Mouse (Mus musculus) neural tube, embryonic 12.5 days (tissue): ENCODE data around the gene Rsph9. TPM values are rescaled to one million over a fixed set of nuclear protein-coding genes. Genes with fewer than 3 reads are reported as not detected.
A peak's percentile ranks its signal among the peaks of the same experiment; 100 is the strongest.

Experiments
- ATAC-seq: fragments of 200-750 bp; cut with Nextera tagmentation; 2 replicates; pipeline ENCODE4 v1.8.0; 2017; ENCODE audit warnings: low read depth, mild to moderate bottlenecking, moderate TSS enrichment, moderate library complexity; ENCODE audit not compliant: low FRiP score
- H3K27ac ChIP-seq: fragments of 300-500 bp; sonication (generic); 2 replicates; pipeline ENCODE4 v1.5.1; 2016
- H3K27me3 ChIP-seq: fragments of 300-500 bp; sonication (generic); replicated peaks from 2 replicates; pipeline ENCODE4 v1.6.1; 2016; ENCODE audit warnings: mild to moderate bottlenecking
- H3K36me3 ChIP-seq: fragments of 300-500 bp; sonication (generic); 2 replicates; pipeline ENCODE4 v1.6.1; 2016; ENCODE audit warnings: mild to moderate bottlenecking
- H3K4me1 ChIP-seq: fragments of 300-500 bp; sonication (generic); 2 replicates; pipeline ENCODE4 v1.6.1; 2016
- H3K4me2 ChIP-seq: fragments of 300-500 bp; sonication (generic); replicated peaks from 2 replicates; pipeline ENCODE4 v1.6.1; 2016; ENCODE audit warnings: mild to moderate bottlenecking
- H3K4me3 ChIP-seq: fragments of 300-500 bp; sonication (generic); 2 replicates; pipeline ENCODE4 v1.5.1; 2016
- H3K9ac ChIP-seq: fragments of 300-500 bp; sonication (generic); 2 replicates; pipeline ENCODE4 v1.6.1; 2016; ENCODE audit warnings: mild to moderate bottlenecking
- H3K9me3 ChIP-seq: fragments of 300-500 bp; sonication (generic); 2 replicates; pipeline ENCODE4 v1.6.1; 2016; ENCODE audit warnings: mild to moderate bottlenecking
- WGBS: fragments of 180-500 bp; shearing (Covaris S2); methylation state at CpG from one replicate; pipeline ENCODE4 v1.1.7; 2016; 5-methylcytosine and 5-hydroxymethylcytosine counted together
- polyA plus RNA-seq: library from polyadenylated mRNA; unstranded; fragments of >200 nt; fragmentation: Nextera tagmentation; extraction: Ambion mirVana; gene quantifications from 2 replicates; pipeline ENCODE4 v1.2.1, GENCODE M21; 2016

Rsph9 gene
- polyA plus RNA-seq, 1 experiment from 2014 or later = 12.6 TPM

GRCm38 (mm10) chr17:46117623-46118422, 26.2 kb downstream of the Rsph9 start:
- Histone ChIP-seq H3K27me3 (no peaks in the 10 kb centered on the region), H3K27ac (no peak overlapping the region), H3K36me3 (peaks cover 36% of the 10 kb centered on the region)

GRCm38 (mm10) chr17:46116881-46117280, 27.1 kb downstream of the Rsph9 start:
- no peaks in the 10 kb centered on the region for H3K27me3 ChIP-seq
- peaks cover 31% of the 10 kb centered on the region for H3K36me3 ChIP-seq
- 92% methylated on average over 3 of the region's 3 CpGs for WGBS

More at GRCm38 (mm10) chr17:46117623-46118422, 26.2 kb downstream of the Rsph9 start:
- H3K4me3 ChIP-seq = no peak overlapping the region
- 76% methylated on average over 13 of the region's 13 CpGs for WGBS
- H3K4me2 ChIP-seq = no peak overlapping the region
- H3K9me3 ChIP-seq = no peaks in the 10 kb centered on the region
- H3K9ac ChIP-seq = peak overlapping the region; percentile 6; the same call in 1 of the 2 replicates
- 0 out of 2 replicates have a peak, but pooled peaks cover 12% of the 10 kb centered on the region for H3K4me1 ChIP-seq
- ATAC-seq = no peak

GRCm38 (mm10) chr17:46116138-46116537, 27.9 kb downstream of the Rsph9 start:
- ATAC-seq = no peak
- 94% methylated on average over 11 of the region's 11 CpGs for WGBS
- H3K9me3 ChIP-seq = no peaks in the 10 kb centered on the region
- H3K27me3 ChIP-seq = no peaks in the 10 kb centered on the region
- H3K9ac ChIP-seq = no peak overlapping the region
- no peak overlapping the region for H3K4me3 ChIP-seq
- H3K4me2 ChIP-seq = no peak overlapping the region
- H3K36me3 ChIP-seq = peaks cover 31% of the 10 kb centered on the region
- no peak overlapping the region for H3K27ac ChIP-seq
- peaks cover 24% of the 10 kb centered on the region for H3K4me1 ChIP-seq

More at GRCm38 (mm10) chr17:46116881-46117280, 27.1 kb downstream of the Rsph9 start:
- Histone ChIP-seq H3K9me3 (no peaks in the 10 kb centered on the region), H3K27ac (no peak overlapping the region), H3K4me2 (no peak overlapping the region), H3K9ac (no peak overlapping the region), H3K4me3 (no peak overlapping the region), H3K4me1 (peaks cover 17% of the 10 kb centered on the region; the same call in 1 of the 2 replicates)
- ATAC-seq = no peak

- Histone ChIP-seq H3K4me2 (no peak overlapping the region), H3K27me3 (no peaks in the 10 kb centered on the region), H3K4me3 (no peak overlapping the region), H3K9ac (no peak overlapping the region), H3K27ac (no peak overlapping the region), H3K36me3 (peaks cover 30% of the 10 kb centered on the region), H3K4me1 (peaks cover 24% of the 10 kb centered on the region), H3K9me3 (no peaks in the 10 kb centered on the region)
- no peak for ATAC-seq
- WGBS = 70% methylated on average over 2 of the region's 2 CpGs
Measured at GRCm38 (mm10) chr17:46115489-46115888, 28.5 kb downstream of the Rsph9 start.

- Histone ChIP-seq H3K4me3 (peak within 1 kb of the TSS; percentile 61), H3K27ac (no peak within 1 kb of the TSS), H3K36me3 (no peaks in the 10 kb centered on the region), H3K27me3 (peaks cover 4% of the 10 kb centered on the region; the same call in 1 of the 2 replicates), H3K9ac (peak within 1 kb of the TSS; percentile 72), H3K4me1 (peaks cover 12% of the 10 kb centered on the region), H3K4me2 (peak within 1 kb of the TSS; percentile 87), H3K9me3 (no peaks in the 10 kb centered on the region)
- ATAC-seq = peak; percentile 94
- WGBS = 6% methylated on average over 38 of the region's 38 CpGs
Measured at GRCm38 (mm10) chr17:46110402-46111289, 33.4 kb downstream of the Rsph9 start, which contains the start of gene Mrps18a. Mrps18a (plus strand) TSS chr17:46110986.

GRCm38 (mm10) chr17:46108286-46108685, 35.7 kb downstream of the Rsph9 start:
- Histone ChIP-seq H3K36me3 (no peaks in the 10 kb centered on the region), H3K27me3 (peaks cover 4% of the 10 kb centered on the region; the same call in 1 of the 2 replicates), H3K4me1 (peaks cover 12% of the 10 kb centered on the region), H3K4me2 (no peak overlapping the region), H3K9ac (no peak overlapping the region), H3K27ac (no peak overlapping the region), H3K9me3 (no peaks in the 10 kb centered on the region), H3K4me3 (no peak overlapping the region)
- 82% methylated on average over 4 of the region's 4 CpGs for WGBS
- no peak for ATAC-seq

- no peak overlapping the region for H3K27ac ChIP-seq
- no peaks in the 10 kb centered on the region for H3K4me1 ChIP-seq
- peak overlapping the region; percentile 18; the same call in 1 of the 2 replicates for H3K4me2 ChIP-seq
- no peak overlapping the region for H3K4me3 ChIP-seq
- no peaks in the 10 kb centered on the region for H3K9me3 ChIP-seq
- H3K27me3 ChIP-seq = peaks cover 3% of the 10 kb centered on the region; the same call in 1 of the 2 replicates
- ATAC-seq = no peak
- WGBS = 47% methylated on average over 12 of the region's 12 CpGs
- H3K9ac ChIP-seq = no peak overlapping the region
- H3K36me3 ChIP-seq = no peaks in the 10 kb centered on the region
Measured at GRCm38 (mm10) chr17:46104487-46104886, 39.5 kb downstream of the Rsph9 start.

- H3K9ac ChIP-seq = no peak overlapping the region
- no peaks in the 10 kb centered on the region for H3K27me3 ChIP-seq
- 67% methylated on average over 8 of the region's 8 CpGs for WGBS
- H3K27ac ChIP-seq = no peak overlapping the region
- no peaks in the 10 kb centered on the region for H3K4me1 ChIP-seq
- no peaks in the 10 kb centered on the region for H3K36me3 ChIP-seq
- no peak overlapping the region for H3K4me3 ChIP-seq
- no peak overlapping the region for H3K4me2 ChIP-seq
- ATAC-seq = no peak
- H3K9me3 ChIP-seq = no peaks in the 10 kb centered on the region
Measured at GRCm38 (mm10) chr17:46102608-46103159, 41.3 kb downstream of the Rsph9 start.

- H3K36me3 ChIP-seq = no peaks in the 10 kb centered on the region
Measured at GRCm38 (mm10) chr17:46101906-46102305, 42.1 kb downstream of the Rsph9 start.

GRCm38 (mm10) chr17:46098525-46098924, 45.5 kb downstream of the Rsph9 start:
- H3K27ac ChIP-seq = no peak overlapping the region
- no peak overlapping the region for H3K4me2 ChIP-seq
- H3K9ac ChIP-seq = no peak overlapping the region
- H3K9me3 ChIP-seq = no peaks in the 10 kb centered on the region
- WGBS = 77% methylated on average over 8 of the region's 8 CpGs
- no peak for ATAC-seq
- H3K4me1 ChIP-seq = no peaks in the 10 kb centered on the region
- no peaks in the 10 kb centered on the region for H3K36me3 ChIP-seq
- no peak overlapping the region for H3K4me3 ChIP-seq
- H3K27me3 ChIP-seq = no peaks in the 10 kb centered on the region

More at GRCm38 (mm10) chr17:46101906-46102305, 42.1 kb downstream of the Rsph9 start:
- Histone ChIP-seq H3K9ac (no peak overlapping the region), H3K4me1 (no peaks in the 10 kb centered on the region), H3K4me3 (no peak overlapping the region), H3K9me3 (no peaks in the 10 kb centered on the region), H3K27me3 (no peaks in the 10 kb centered on the region), H3K4me2 (no peak overlapping the region), H3K27ac (no peak overlapping the region)
- ATAC-seq = no peak
- WGBS = 80% methylated on average over 9 of the region's 9 CpGs

GRCm38 (mm10) chr17:46091899-46092298, 52.1 kb downstream of the Rsph9 start:
- Histone ChIP-seq H3K27ac (no peak overlapping the region), H3K27me3 (no peaks in the 10 kb centered on the region), H3K4me1 (peaks cover under 1% of the 10 kb centered on the region; the same call in 1 of the 2 replicates), H3K9me3 (no peaks in the 10 kb centered on the region), H3K4me3 (no peak overlapping the region), H3K36me3 (no peaks in the 10 kb centered on the region), H3K9ac (no peak overlapping the region), H3K4me2 (no peak overlapping the region)
- ATAC-seq = no peak
- 76% methylated on average over 14 of the region's 14 CpGs for WGBS

GRCm38 (mm10) chr17:46091351-46091750, 52.7 kb downstream of the Rsph9 start:
- no peaks in the 10 kb centered on the region for H3K9me3 ChIP-seq
- peaks cover 6% of the 10 kb centered on the region for H3K4me1 ChIP-seq
- H3K9ac ChIP-seq = no peak overlapping the region
- H3K36me3 ChIP-seq = no peaks in the 10 kb centered on the region
- no peak overlapping the region for H3K27ac ChIP-seq
- no peaks in the 10 kb centered on the region for H3K27me3 ChIP-seq
- H3K4me2 ChIP-seq = no peak overlapping the region
- WGBS = 83% methylated on average over 1 of the region's 1 CpGs
- no peak for ATAC-seq
- H3K4me3 ChIP-seq = no peak overlapping the region
